Mouse (Mus musculus): Measurements from ENCODE around the gene Ift57. TPM values are rescaled to one million over a fixed set of nuclear protein-coding genes. Genes with fewer than 3 reads are reported as not detected.
A peak's percentile ranks its signal among the peaks of the same experiment; 100 is the strongest.

Gene Ift57
- polyA plus RNA-seq (2015; fragmentation: Nextera tagmentation; extraction: Ambion mirVana) = 38.7 and 39.4 TPM in 2 replicates

DNA sequence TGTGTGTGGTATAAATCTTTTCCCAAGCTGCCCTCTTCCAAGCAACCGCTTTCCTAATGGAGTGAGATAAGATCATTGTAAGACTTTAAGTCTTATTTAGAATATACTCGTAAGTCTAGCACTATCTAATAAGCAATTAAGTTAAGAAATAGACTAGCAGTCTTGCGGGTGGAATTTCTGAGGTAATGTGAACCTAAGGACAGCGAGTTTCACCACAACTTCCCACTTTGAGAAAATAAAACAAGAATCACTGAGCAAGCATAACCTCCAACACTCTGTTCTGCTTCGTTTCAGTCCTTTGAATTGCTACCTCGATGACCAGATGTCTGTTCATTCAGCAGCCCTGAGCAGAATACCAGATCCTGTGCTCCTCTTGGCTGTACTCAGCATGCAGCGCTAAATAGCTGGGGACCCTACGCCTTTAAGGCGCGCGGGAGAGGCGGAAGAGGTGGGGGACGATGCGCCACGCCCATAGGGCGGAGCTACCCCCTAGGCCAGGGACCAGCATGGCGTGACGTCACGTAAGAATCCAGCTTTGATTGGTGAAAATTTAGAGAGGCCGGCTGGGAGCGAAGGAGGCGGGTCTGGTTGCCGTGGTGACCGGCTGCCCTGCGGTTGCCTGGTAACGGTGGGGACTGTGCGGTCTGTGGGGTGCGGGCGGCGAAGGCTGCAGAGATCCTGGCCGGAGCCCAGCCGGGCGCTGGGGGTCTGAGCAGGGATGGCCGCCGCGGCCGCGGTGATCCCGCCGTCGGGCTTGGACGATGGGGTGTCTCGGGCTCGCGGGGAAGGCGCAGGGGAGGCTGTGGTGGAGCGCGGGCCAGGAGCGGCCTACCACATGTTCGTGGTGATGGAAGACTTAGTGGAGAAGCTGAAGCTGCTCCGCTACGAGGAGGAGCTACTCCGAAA is at the start of gene Ift57:
TSS of gene Ift57 (plus strand) at position 614 of the 906 bp plus-strand sequence.
- ATAC-seq (ENCODE audit: low FRiP score) = peak; percentile 100
- Histone ChIP-seq H3K27ac (replicated peaks) (peak within 1 kb of the TSS; percentile 88), H3K4me2 (peak within 1 kb of the TSS; percentile 80), H3K36me3 (no peaks in the 10 kb centered on the region), H3K9ac (replicated peaks) (peak within 1 kb of the TSS; percentile 74), H3K9me3 (replicated peaks) (no peaks in the 10 kb centered on the region), H3K4me3 (replicated peaks) (peak within 1 kb of the TSS; percentile 91), H3K27me3 (replicated peaks) (no peaks in the 10 kb centered on the region), H3K4me1 (peaks cover 26% of the 10 kb centered on the region)
- WGBS = 2% methylated on average over 50 of the region's 53 CpGs

DNA sequence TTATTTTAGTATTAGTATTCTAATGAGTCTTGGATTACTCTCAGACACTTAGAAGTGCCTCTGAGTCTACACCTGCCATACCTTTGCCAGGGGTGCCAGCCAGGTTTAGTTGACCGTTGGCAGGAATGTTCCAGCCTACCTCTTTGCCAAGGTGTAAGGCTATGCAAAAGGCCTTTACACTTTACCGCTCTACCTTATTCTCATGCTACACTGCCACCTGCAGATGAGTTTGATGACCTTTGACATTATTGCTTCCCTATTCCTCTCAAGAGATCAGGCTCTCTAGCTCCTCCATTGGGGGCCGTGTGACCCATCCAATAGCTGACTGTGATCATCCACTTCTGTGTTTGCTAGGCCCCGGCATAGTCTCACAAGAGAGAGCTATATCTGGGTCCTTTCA is 41.9 kb upstream of the Ift57 start:
- no peaks in the 10 kb centered on the region for H3K4me1 ChIP-seq
- H3K27me3 ChIP-seq (replicated peaks) = no peaks in the 10 kb centered on the region
- no peaks in the 10 kb centered on the region for H3K36me3 ChIP-seq
- H3K9me3 ChIP-seq (replicated peaks) = no peaks in the 10 kb centered on the region
- H3K4me2 ChIP-seq = no peak overlapping the region
- ATAC-seq (ENCODE audit: low FRiP score) = no peak
- H3K27ac ChIP-seq (replicated peaks) = no peak overlapping the region
- WGBS = 92% methylated on average over 4 of the region's 4 CpGs
- H3K9ac ChIP-seq (replicated peaks) = no peak overlapping the region
- H3K4me3 ChIP-seq (replicated peaks) = no peak overlapping the region

DNA sequence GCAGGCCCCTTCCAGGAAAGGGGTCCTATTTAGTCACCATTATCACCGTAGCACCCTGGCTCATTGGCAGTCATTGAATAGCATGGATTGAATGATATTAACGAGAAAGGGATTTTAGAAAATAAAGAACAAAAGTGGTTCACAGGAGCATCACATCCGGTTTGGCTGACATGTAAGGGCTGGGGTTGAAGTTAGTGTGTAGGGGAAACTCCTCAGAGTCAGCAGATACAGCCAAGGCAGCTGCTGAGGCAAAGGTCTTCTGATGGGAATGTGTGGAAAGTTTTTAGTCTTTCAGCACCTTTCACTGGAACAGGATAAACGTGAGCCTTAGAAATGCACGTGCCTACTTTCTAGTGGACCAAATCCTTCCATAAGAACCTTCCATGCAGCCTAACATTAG is 41.0 kb upstream of the Ift57 start:
- Histone ChIP-seq H3K9ac (replicated peaks) (no peak overlapping the region), H3K27me3 (replicated peaks) (no peaks in the 10 kb centered on the region), H3K27ac (replicated peaks) (no peak overlapping the region), H3K4me2 (no peak overlapping the region), H3K4me1 (no peaks in the 10 kb centered on the region), H3K36me3 (no peaks in the 10 kb centered on the region), H3K4me3 (replicated peaks) (no peak overlapping the region), H3K9me3 (replicated peaks) (no peaks in the 10 kb centered on the region)
- WGBS = 76% methylated on average over 5 of the region's 5 CpGs
- no peak for ATAC-seq (ENCODE audit: low FRiP score)

DNA sequence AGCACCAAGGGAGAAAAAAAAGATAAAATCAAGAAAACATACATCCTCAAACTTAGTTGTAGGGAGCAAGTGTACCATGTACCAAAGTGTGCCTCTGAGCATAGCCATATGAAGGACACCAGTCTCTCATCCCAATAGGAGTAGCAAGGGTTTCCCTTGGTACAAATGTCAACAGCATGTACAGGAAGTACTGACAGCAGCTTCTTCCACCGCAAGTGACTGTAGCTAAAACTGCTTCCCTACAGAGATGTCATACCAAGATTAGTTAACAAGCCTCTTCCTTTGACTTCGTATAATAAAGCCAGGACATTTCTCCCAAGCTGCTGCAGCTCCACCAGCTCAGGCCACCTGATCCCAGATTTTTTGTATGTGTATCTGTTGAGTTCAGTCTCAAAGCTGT is 39.9 kb upstream of the Ift57 start:
- no peaks in the 10 kb centered on the region for H3K36me3 ChIP-seq
- ATAC-seq (ENCODE audit: low FRiP score) = no peak
- 82% methylated on average over 2 of the region's 2 CpGs for WGBS

DNA sequence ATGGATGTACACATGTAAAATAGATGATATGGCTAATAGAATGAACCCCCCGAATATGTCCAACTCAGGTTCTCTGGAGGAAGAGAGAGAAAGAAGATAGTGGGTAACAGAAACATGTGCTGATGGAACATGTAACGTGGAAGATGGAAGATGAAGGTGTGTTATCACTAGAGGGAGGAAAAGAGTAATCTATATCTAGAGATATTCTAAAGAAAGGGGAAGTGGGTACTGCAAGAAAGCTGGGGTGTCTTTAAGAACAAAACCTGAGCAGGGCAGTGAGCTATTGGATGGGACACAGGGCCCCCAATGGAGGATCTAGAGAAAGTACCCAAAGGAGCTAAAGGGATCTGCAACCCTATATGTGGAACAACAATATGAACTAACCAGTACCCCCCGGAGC is 38.9 kb upstream of the Ift57 start:
- Histone ChIP-seq H3K9ac (replicated peaks) (no peak overlapping the region), H3K36me3 (no peaks in the 10 kb centered on the region), H3K27me3 (replicated peaks) (no peaks in the 10 kb centered on the region), H3K27ac (replicated peaks) (no peak overlapping the region), H3K9me3 (replicated peaks) (no peaks in the 10 kb centered on the region), H3K4me3 (replicated peaks) (no peak overlapping the region), H3K4me2 (no peak overlapping the region), H3K4me1 (no peaks in the 10 kb centered on the region)
- no peak for ATAC-seq (ENCODE audit: low FRiP score)
- 92% methylated on average over 3 of the region's 3 CpGs for WGBS

More for the DNA sequence above, 39.9 kb upstream of the Ift57 start:
- Histone ChIP-seq H3K4me1 (no peaks in the 10 kb centered on the region), H3K9me3 (replicated peaks) (no peaks in the 10 kb centered on the region), H3K27me3 (replicated peaks) (no peaks in the 10 kb centered on the region), H3K4me3 (replicated peaks) (no peak overlapping the region), H3K4me2 (no peak overlapping the region), H3K9ac (replicated peaks) (no peak overlapping the region), H3K27ac (replicated peaks) (no peak overlapping the region)

DNA sequence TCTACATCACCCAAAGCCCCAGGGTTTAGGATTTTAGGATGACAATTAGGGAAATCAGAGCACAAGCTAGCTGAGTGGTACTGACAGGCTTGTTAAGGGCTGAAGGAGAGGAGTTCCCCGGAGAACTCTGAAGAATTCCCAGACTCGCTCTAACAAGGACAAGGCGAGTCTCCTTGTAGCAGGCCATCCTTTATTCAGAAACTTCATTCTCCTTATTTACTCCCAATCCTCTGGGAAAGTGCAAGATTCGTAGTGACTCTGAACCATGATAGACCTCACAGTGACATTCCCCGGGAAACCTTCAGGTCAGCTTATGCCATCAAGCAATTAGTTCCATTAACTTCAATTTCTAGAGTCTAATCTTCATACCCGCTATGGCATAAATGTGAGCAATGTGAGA is 36.8 kb upstream of the Ift57 start:
- Histone ChIP-seq H3K9me3 (replicated peaks) (no peaks in the 10 kb centered on the region), H3K36me3 (no peaks in the 10 kb centered on the region), H3K27me3 (replicated peaks) (no peaks in the 10 kb centered on the region), H3K4me1 (no peaks in the 10 kb centered on the region), H3K4me3 (replicated peaks) (no peak overlapping the region), H3K4me2 (no peak overlapping the region), H3K27ac (replicated peaks) (no peak overlapping the region), H3K9ac (replicated peaks) (no peak overlapping the region)
- WGBS = 91% methylated on average over 6 of the region's 6 CpGs
- no peak for ATAC-seq (ENCODE audit: low FRiP score)

DNA sequence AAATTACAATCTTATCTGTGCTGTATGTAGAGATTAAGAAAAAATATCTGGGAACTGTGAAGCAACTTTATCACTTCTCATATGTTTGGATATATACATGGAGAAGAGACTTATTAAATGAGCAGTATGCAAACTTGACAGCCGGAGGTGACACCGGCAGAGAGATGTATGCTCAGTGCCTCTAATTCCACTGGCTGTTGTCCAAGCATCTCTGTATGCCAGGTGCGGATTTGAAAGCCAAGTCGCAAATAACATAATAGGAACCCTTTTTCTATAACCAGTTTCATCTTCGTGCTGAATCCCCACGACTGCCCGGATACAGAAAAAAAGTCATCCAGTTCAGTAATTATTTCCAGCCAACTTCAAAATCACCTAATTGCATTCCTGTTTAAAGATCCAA is 34.4 kb upstream of the Ift57 start:
- Histone ChIP-seq H3K27ac (replicated peaks) (no peak overlapping the region), H3K4me1 (no peaks in the 10 kb centered on the region), H3K27me3 (replicated peaks) (no peaks in the 10 kb centered on the region), H3K36me3 (no peaks in the 10 kb centered on the region), H3K9me3 (replicated peaks) (no peaks in the 10 kb centered on the region), H3K9ac (replicated peaks) (no peak overlapping the region), H3K4me2 (no peak overlapping the region), H3K4me3 (replicated peaks) (no peak overlapping the region)
- WGBS = 76% methylated on average over 7 of the region's 7 CpGs
- no peak for ATAC-seq (ENCODE audit: low FRiP score)

DNA sequence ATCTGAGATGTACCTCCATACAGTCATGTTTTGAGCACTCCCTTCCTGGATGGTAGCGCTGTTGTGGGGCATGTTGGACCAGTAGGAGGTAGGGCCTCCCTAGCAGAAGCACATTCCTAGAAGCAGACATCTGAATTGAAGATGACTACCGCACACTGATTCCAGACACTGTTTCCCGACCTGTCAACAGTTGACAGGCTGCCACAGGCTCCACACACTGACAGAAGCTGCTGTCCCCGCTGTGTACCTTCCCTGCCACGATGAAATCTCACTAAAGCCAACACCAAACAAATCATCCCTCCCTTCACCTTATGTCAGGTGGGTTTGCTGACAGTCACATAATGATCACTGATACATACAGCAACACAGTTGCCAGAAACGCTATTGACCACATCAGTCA is 19.4 kb upstream of the Ift57 start:
- Histone ChIP-seq H3K4me1 (no peaks in the 10 kb centered on the region), H3K4me2 (no peak overlapping the region), H3K36me3 (no peaks in the 10 kb centered on the region), H3K27me3 (replicated peaks) (no peaks in the 10 kb centered on the region), H3K4me3 (replicated peaks) (no peak overlapping the region), H3K9ac (replicated peaks) (no peak overlapping the region), H3K9me3 (replicated peaks) (no peaks in the 10 kb centered on the region), H3K27ac (replicated peaks) (no peak overlapping the region)
- no peak for ATAC-seq (ENCODE audit: low FRiP score)
- WGBS = 87% methylated on average over 6 of the region's 6 CpGs

DNA sequence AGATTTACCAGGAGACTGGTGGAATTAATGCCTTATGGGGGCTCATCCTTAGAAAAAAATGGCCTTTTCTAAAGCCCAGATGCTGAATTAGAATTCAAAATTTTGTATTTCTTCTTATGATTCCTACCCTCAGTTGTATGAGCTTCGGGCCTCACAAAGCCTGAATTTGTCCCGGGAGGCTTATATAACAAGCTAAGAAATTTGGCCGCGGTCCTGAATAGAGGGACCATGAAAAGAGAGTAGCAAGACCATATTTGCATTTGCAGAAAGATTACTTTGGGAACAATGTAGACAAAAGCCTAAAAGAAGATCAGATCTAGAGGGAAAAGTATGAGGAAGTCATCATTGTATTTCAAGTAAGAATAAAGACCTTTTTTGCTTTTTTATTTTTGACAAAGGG is 14.1 kb upstream of the Ift57 start:
- 31% methylated on average over 4 of the region's 4 CpGs for WGBS
- no peak for ATAC-seq (ENCODE audit: low FRiP score)

DNA sequence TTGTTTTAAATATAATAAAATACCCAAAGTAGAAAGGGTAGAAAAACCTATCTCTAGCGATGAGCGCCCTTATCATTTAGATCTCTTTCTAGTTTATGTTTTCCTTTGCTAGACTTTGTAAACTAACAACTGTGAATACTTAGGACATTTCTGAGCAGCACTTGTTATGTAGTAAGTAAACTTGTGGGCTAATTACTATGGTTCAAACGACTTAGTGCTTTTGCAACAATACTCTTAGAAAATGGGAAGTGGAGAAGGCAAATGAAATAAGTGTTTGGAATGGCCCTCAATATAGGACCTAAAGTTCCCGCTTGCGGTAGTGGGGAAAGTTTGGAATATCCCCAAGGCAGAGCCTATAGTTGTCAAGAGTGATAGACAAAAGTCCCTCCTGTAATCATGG is 788 bp downstream of the Ift57 start:
- H3K4me1 ChIP-seq = peaks cover 26% of the 10 kb centered on the region
- peak overlapping the region; percentile 74; the same call in 1 of the 2 replicates for H3K9ac ChIP-seq (replicated peaks)
- H3K9me3 ChIP-seq (replicated peaks) = no peaks in the 10 kb centered on the region
- ATAC-seq (ENCODE audit: low FRiP score) = no peak
- no peaks in the 10 kb centered on the region for H3K36me3 ChIP-seq
- WGBS = 34% methylated on average over 5 of the region's 5 CpGs
- H3K4me3 ChIP-seq (replicated peaks) = peak overlapping the region; percentile 91
- H3K27ac ChIP-seq (replicated peaks) = peak overlapping the region; percentile 88; the same call in 1 of the 2 replicates
- no peaks in the 10 kb centered on the region for H3K27me3 ChIP-seq (replicated peaks)
- peak overlapping the region; percentile 80 for H3K4me2 ChIP-seq

More for the DNA sequence above, 14.1 kb upstream of the Ift57 start:
- Histone ChIP-seq H3K4me2 (no peak overlapping the region), H3K27me3 (replicated peaks) (no peaks in the 10 kb centered on the region), H3K4me1 (no peaks in the 10 kb centered on the region), H3K36me3 (no peaks in the 10 kb centered on the region), H3K4me3 (replicated peaks) (no peak overlapping the region), H3K9me3 (replicated peaks) (no peaks in the 10 kb centered on the region), H3K9ac (replicated peaks) (no peak overlapping the region), H3K27ac (replicated peaks) (no peak overlapping the region)

DNA sequence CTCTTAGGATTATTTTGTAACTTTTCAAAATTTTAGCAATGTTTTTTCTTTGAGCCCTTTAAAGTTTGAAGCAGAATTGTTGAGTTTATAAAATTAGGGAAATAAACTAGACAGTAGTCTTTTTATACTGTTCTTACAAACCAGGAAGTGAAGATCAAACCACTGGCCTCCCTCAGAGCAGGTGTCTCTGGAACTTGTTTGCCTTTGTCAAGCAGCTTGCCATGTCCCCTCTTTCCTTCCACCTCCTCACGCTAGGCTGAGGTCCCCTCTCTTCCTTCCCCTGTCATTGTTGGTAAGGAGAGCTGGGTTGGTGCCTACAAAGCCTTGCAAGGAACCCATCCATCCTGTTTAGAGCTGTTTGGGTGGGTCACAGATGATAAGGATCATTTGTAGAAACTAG is 9.0 kb downstream of the Ift57 start:
- Histone ChIP-seq H3K4me3 (replicated peaks) (no peak overlapping the region), H3K9me3 (replicated peaks) (no peaks in the 10 kb centered on the region), H3K27me3 (replicated peaks) (no peaks in the 10 kb centered on the region), H3K36me3 (peaks cover 10% of the 10 kb centered on the region), H3K4me1 (no peaks in the 10 kb centered on the region), H3K9ac (replicated peaks) (no peak overlapping the region), H3K4me2 (no peak overlapping the region), H3K27ac (replicated peaks) (no peak overlapping the region)
- WGBS = 81% methylated on average over 1 of the region's 1 CpGs
- ATAC-seq (ENCODE audit: low FRiP score) = no peak

DNA sequence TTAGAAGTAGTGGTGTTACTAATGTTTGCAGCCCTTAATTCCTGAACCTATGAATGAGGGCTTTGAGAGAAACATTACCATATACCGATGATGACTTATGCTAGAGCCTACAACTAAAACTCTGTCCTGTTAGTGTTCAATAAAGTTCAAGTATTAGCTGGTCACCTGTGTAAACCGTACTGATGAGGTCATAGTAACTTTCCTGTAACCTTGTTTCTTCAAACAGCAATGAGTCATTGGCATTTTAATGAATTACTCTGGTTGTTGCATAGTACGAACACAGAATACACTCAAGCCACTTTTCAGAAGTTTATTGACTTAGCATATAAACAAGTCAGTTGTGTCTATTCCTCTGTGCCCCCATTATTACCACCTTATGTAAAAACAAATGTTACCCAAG is 11.2 kb downstream of the Ift57 start:
- no peak overlapping the region for H3K4me3 ChIP-seq (replicated peaks)
- no peaks in the 10 kb centered on the region for H3K9me3 ChIP-seq (replicated peaks)
- no peak overlapping the region for H3K27ac ChIP-seq (replicated peaks)
- 93% methylated on average over 3 of the region's 3 CpGs for WGBS
- no peaks in the 10 kb centered on the region for H3K4me1 ChIP-seq
- H3K36me3 ChIP-seq = peaks cover 10% of the 10 kb centered on the region
- no peaks in the 10 kb centered on the region for H3K27me3 ChIP-seq (replicated peaks)
- no peak overlapping the region for H3K9ac ChIP-seq (replicated peaks)
- H3K4me2 ChIP-seq = no peak overlapping the region
- ATAC-seq (ENCODE audit: low FRiP score) = no peak

Measured in neural tube, embryonic 15.5 days (tissue).